Mouse (Mus musculus) brain, embryonic 14.5 days (tissue): ENCODE data around the gene Nacc2.

Experiments used
- CTCF ChIP-seq: fragments of 200-500 bp; IDR thresholded peaks from 2 replicates; pipeline ENCODE4 v1.5.1; 2012; ENCODE audit warnings: inconsistent platforms, mild to moderate bottlenecking, moderate library complexity, borderline replicate concordance; ENCODE audit not compliant: insufficient read depth, insufficient read length; ENCODE audit errors: extremely low read depth
- POLR2A ChIP-seq: fragments of 200-500 bp; IDR thresholded peaks from 2 replicates; pipeline ENCODE4 v1.6.1; 2012; ENCODE audit warnings: mild to moderate bottlenecking, inconsistent platforms, borderline replicate concordance; ENCODE audit not compliant: poor library complexity, insufficient read depth, insufficient read length, severe bottlenecking; ENCODE audit errors: extremely low read depth

- no peak for TF ChIP-seq POLR2A
- no peak for TF ChIP-seq CTCF
Measured at GRCm38 (mm10) chr2:26129962-26130361, 6.9 kb upstream of the Nacc2 start.
